Mouse (Mus musculus): ENCODE measurements around the gene Amn1. TPM values are rescaled to one million over a fixed set of nuclear protein-coding genes. Genes with fewer than 3 reads are reported as not detected.
"Not testable (repeated sequence)": the region's sequence is repeated elsewhere in the genome, so short reads cannot be mapped to it uniquely, and the experiment has no call there.

Amn1 gene
- polyA plus RNA-seq, 1 experiment from 2014 or later: 27.1 TPM

GRCm38 (mm10) chr6:149132311-149133077 is 56.0 kb downstream of the Amn1 start:
- Histone ChIP-seq H3K4me3 (ENCODE audit: low read depth, low read length) (no peak overlapping the region), H3K4me2 (ENCODE audit: low read depth, low read length) (no peak overlapping the region), H3K36me3 (ENCODE audit: control insufficient read depth, insufficient read depth, low read length) (no peaks in the 10 kb centered on the region), H3K4me1 (ENCODE audit: control insufficient read depth, insufficient read depth, low read length) (no peaks in the 10 kb centered on the region), H3K9ac (ENCODE audit: low read depth, low read length) (0 out of 2 replicates have a peak overlapping the region, but pooled peaks have one; percentile 11), H3K27ac (replicated peaks; ENCODE audit: low read depth, low read length) (no peak overlapping the region), H3K27me3 (replicated peaks; ENCODE audit: control insufficient read depth, insufficient read depth, low read length) (no peaks in the 10 kb centered on the region), H3K9me3 (ENCODE audit: control insufficient read depth, low read length) (no peaks in the 10 kb centered on the region)
- 29% methylated on average over 5 of the region's 5 CpGs for WGBS
- DNase-seq (ENCODE audit: low spot score): peak; percentile 89
- peak; percentile 69; the same call in 1 of the 2 replicates for ATAC-seq (ENCODE audit: low read depth)

DNA sequence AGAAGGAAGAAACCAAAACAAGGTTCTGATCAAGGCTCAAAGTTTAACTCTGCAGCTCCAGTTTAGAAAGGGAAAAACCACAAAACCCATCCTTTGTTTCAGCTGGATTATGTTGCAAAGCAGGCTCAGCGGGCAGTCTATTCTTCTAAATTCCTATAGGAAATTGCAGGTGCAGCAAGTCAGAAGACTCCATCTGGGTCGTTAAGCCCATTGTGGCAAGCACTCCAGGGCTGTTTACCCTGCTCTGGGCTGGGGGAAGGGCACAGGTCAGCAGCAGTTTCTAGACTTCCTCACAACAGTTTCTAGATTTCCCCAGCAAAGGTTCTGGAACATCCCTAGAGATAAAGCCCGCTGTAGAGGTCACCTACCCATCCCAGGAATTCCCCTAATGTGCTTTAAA is 57.4 kb downstream of the Amn1 start:
- no peak overlapping the region for H3K4me3 ChIP-seq (ENCODE audit: low read depth, low read length)
- no peaks in the 10 kb centered on the region for H3K4me1 ChIP-seq (ENCODE audit: control insufficient read depth, insufficient read depth, low read length)
- WGBS: 20% methylated on average over 3 of the region's 3 CpGs
- no peaks in the 10 kb centered on the region for H3K36me3 ChIP-seq (ENCODE audit: control insufficient read depth, insufficient read depth, low read length)
- DNase-seq (ENCODE audit: low spot score): no peak
- H3K9me3 ChIP-seq (ENCODE audit: control insufficient read depth, low read length): no peaks in the 10 kb centered on the region
- H3K27ac ChIP-seq (replicated peaks; ENCODE audit: low read depth, low read length): no peak overlapping the region
- no peaks in the 10 kb centered on the region for H3K27me3 ChIP-seq (replicated peaks; ENCODE audit: control insufficient read depth, insufficient read depth, low read length)
- no peak overlapping the region for H3K9ac ChIP-seq (ENCODE audit: low read depth, low read length)
- H3K4me2 ChIP-seq (ENCODE audit: low read depth, low read length): no peak overlapping the region
- peak; percentile 64; the same call in 1 of the 2 replicates for ATAC-seq (ENCODE audit: low read depth)

DNA sequence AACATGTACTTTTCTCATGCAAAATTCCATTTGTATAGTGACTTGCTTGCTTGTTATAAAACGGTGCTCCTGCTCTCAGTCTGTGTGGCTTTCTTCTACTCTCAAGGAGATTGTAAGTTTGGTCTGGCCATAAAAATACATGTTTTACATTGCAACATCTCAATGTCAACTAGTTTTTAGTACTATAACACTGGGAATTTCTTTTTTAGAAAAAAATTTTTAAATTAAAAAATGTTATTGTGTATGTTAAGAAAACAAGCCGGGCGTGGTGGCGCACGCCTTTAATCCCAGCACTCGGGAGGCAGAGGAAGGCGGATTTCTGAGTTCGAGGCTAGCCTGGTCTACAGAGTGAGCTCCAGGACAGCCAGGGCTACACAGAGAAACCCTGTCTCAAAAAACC is 58.6 kb downstream of the Amn1 start, which contains the start of gene Gm10203:
Gm10203 (plus strand) TSS at position 301 of the 400 bp plus-strand sequence.
- not testable (repeated sequence) for ATAC-seq (ENCODE audit: low read depth); DNase-seq (ENCODE audit: low spot score); H3K9me3 ChIP-seq (ENCODE audit: control insufficient read depth, low read length); H3K4me3 ChIP-seq (ENCODE audit: low read depth, low read length); H3K27ac ChIP-seq (replicated peaks; ENCODE audit: low read depth, low read length); H3K4me1 ChIP-seq (ENCODE audit: control insufficient read depth, insufficient read depth, low read length); H3K9ac ChIP-seq (ENCODE audit: low read depth, low read length); H3K27me3 ChIP-seq (replicated peaks; ENCODE audit: control insufficient read depth, insufficient read depth, low read length); H3K36me3 ChIP-seq (ENCODE audit: control insufficient read depth, insufficient read depth, low read length); H3K4me2 ChIP-seq (ENCODE audit: low read depth, low read length)
- 81% methylated on average over 8 of the region's 8 CpGs for WGBS

- Histone ChIP-seq H3K9me3 (ENCODE audit: control insufficient read depth, low read length) (no peaks in the 10 kb centered on the region), H3K4me2 (ENCODE audit: low read depth, low read length) (no peak overlapping the region), H3K27me3 (replicated peaks; ENCODE audit: control insufficient read depth, insufficient read depth, low read length) (no peaks in the 10 kb centered on the region), H3K36me3 (ENCODE audit: control insufficient read depth, insufficient read depth, low read length) (no peaks in the 10 kb centered on the region), H3K9ac (ENCODE audit: low read depth, low read length) (no peak overlapping the region), H3K4me1 (ENCODE audit: control insufficient read depth, insufficient read depth, low read length) (no peaks in the 10 kb centered on the region), H3K27ac (replicated peaks; ENCODE audit: low read depth, low read length) (no peak overlapping the region), H3K4me3 (ENCODE audit: low read depth, low read length) (no peak overlapping the region)
- no peak for DNase-seq (ENCODE audit: low spot score)
- WGBS: 71% methylated on average over 4 of the region's 4 CpGs
- no peak for ATAC-seq (ENCODE audit: low read depth)
Observed at GRCm38 (mm10) chr6:149126675-149127074, 61.8 kb downstream of the Amn1 start.

DNA sequence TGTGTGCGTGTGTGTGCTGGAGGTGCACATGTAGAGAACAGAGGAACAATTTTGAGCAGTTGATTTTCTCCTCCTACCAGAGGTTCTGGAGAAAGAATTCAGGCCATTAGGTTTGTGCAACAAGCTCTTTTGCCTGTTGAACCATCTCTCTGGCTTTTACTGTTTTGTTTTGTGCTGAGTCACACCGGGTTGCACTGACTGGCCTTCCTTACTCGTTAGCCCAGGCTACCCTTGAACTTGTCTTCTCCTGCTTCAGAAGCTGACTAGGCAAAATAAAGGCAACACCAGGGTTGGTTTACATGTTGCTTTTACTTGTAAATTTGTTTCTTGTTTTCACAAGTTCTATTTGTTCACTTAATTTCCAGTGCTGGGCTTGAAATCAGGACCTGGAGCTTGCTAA is 65.5 kb downstream of the Amn1 start:
- Histone ChIP-seq H3K9me3 (ENCODE audit: control insufficient read depth, low read length) (no peaks in the 10 kb centered on the region), H3K4me1 (ENCODE audit: control insufficient read depth, insufficient read depth, low read length) (no peaks in the 10 kb centered on the region), H3K36me3 (ENCODE audit: control insufficient read depth, insufficient read depth, low read length) (no peaks in the 10 kb centered on the region), H3K27me3 (replicated peaks; ENCODE audit: control insufficient read depth, insufficient read depth, low read length) (no peaks in the 10 kb centered on the region), H3K27ac (replicated peaks; ENCODE audit: low read depth, low read length) (no peak overlapping the region), H3K9ac (ENCODE audit: low read depth, low read length) (no peak overlapping the region), H3K4me2 (ENCODE audit: low read depth, low read length) (no peak overlapping the region), H3K4me3 (ENCODE audit: low read depth, low read length) (no peak overlapping the region)
- ATAC-seq (ENCODE audit: low read depth): no peak
- 87% methylated on average over 3 of the region's 3 CpGs for WGBS
- no peak for DNase-seq (ENCODE audit: low spot score)

GRCm38 (mm10) chr6:149119853-149120252 is 68.7 kb downstream of the Amn1 start:
- no peak overlapping the region for H3K27ac ChIP-seq (replicated peaks; ENCODE audit: low read depth, low read length)
- no peaks in the 10 kb centered on the region for H3K27me3 ChIP-seq (replicated peaks; ENCODE audit: control insufficient read depth, insufficient read depth, low read length)
- ATAC-seq (ENCODE audit: low read depth): peak; percentile 62
- H3K36me3 ChIP-seq (ENCODE audit: control insufficient read depth, insufficient read depth, low read length): no peaks in the 10 kb centered on the region
- no peaks in the 10 kb centered on the region for H3K4me1 ChIP-seq (ENCODE audit: control insufficient read depth, insufficient read depth, low read length)
- 34% methylated on average over 2 of the region's 2 CpGs for WGBS
- H3K9me3 ChIP-seq (ENCODE audit: control insufficient read depth, low read length): no peaks in the 10 kb centered on the region
- H3K9ac ChIP-seq (ENCODE audit: low read depth, low read length): no peak overlapping the region
- no peak overlapping the region for H3K4me3 ChIP-seq (ENCODE audit: low read depth, low read length)
- peak; percentile 76 for DNase-seq (ENCODE audit: low spot score)
- H3K4me2 ChIP-seq (ENCODE audit: low read depth, low read length): no peak overlapping the region

- 54% methylated on average over 2 of the region's 2 CpGs for WGBS
- ATAC-seq (ENCODE audit: low read depth): no peak
- DNase-seq (ENCODE audit: low spot score): no peak
Observed at GRCm38 (mm10) chr6:149118935-149119334, 69.6 kb downstream of the Amn1 start.

GRCm38 (mm10) chr6:149116992-149117391 is 71.5 kb downstream of the Amn1 start:
- Histone ChIP-seq H3K27me3 (replicated peaks; ENCODE audit: control insufficient read depth, insufficient read depth, low read length) (no peaks in the 10 kb centered on the region), H3K36me3 (ENCODE audit: control insufficient read depth, insufficient read depth, low read length) (no peaks in the 10 kb centered on the region), H3K4me3 (ENCODE audit: low read depth, low read length) (no peak overlapping the region), H3K9me3 (ENCODE audit: control insufficient read depth, low read length) (no peaks in the 10 kb centered on the region), H3K27ac (replicated peaks; ENCODE audit: low read depth, low read length) (no peak overlapping the region), H3K4me2 (ENCODE audit: low read depth, low read length) (no peak overlapping the region), H3K4me1 (ENCODE audit: control insufficient read depth, insufficient read depth, low read length) (no peaks in the 10 kb centered on the region), H3K9ac (ENCODE audit: low read depth, low read length) (no peak overlapping the region)
- DNase-seq (ENCODE audit: low spot score) (no peak), ATAC-seq (ENCODE audit: low read depth) (no peak)

More at GRCm38 (mm10) chr6:149118935-149119334, 69.6 kb downstream of the Amn1 start:
- no peak overlapping the region for H3K4me3 ChIP-seq (ENCODE audit: low read depth, low read length)
- H3K36me3 ChIP-seq (ENCODE audit: control insufficient read depth, insufficient read depth, low read length): no peaks in the 10 kb centered on the region
- H3K4me2 ChIP-seq (ENCODE audit: low read depth, low read length): no peak overlapping the region
- no peaks in the 10 kb centered on the region for H3K4me1 ChIP-seq (ENCODE audit: control insufficient read depth, insufficient read depth, low read length)
- H3K27ac ChIP-seq (replicated peaks; ENCODE audit: low read depth, low read length): no peak overlapping the region
- H3K27me3 ChIP-seq (replicated peaks; ENCODE audit: control insufficient read depth, insufficient read depth, low read length): no peaks in the 10 kb centered on the region
- H3K9me3 ChIP-seq (ENCODE audit: control insufficient read depth, low read length): no peaks in the 10 kb centered on the region
- H3K9ac ChIP-seq (ENCODE audit: low read depth, low read length): no peak overlapping the region

DNA sequence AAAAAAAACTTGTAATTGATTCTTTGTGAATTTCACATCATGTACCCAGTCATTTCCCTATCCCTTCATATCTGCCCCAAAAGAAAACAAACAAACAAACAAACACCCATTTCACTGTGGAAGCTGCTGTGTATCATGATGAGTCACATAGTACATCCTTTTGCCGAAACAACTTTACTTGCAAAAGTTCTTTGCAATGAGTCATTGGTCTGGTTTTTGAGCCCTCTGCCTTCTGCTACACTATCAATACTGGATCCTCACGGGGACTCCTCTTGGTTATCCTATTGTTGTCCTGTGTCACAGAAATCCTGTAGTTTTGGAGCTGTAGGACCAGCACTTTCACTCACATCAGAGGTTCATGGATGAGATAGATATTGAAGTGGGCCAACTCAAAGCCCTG is 79.6 kb downstream of the Amn1 start:
- no peak overlapping the region for H3K4me3 ChIP-seq (ENCODE audit: low read depth, low read length)

More for the DNA sequence above, 79.6 kb downstream of the Amn1 start:
- ATAC-seq (ENCODE audit: low read depth) (no peak), DNase-seq (ENCODE audit: low spot score) (no peak)
- WGBS: 80% methylated on average over 2 of the region's 2 CpGs
- Histone ChIP-seq H3K36me3 (ENCODE audit: control insufficient read depth, insufficient read depth, low read length) (no peaks in the 10 kb centered on the region), H3K4me1 (ENCODE audit: control insufficient read depth, insufficient read depth, low read length) (no peaks in the 10 kb centered on the region), H3K27me3 (replicated peaks; ENCODE audit: control insufficient read depth, insufficient read depth, low read length) (no peaks in the 10 kb centered on the region), H3K9me3 (ENCODE audit: control insufficient read depth, low read length) (no peaks in the 10 kb centered on the region), H3K4me2 (ENCODE audit: low read depth, low read length) (no peak overlapping the region), H3K27ac (replicated peaks; ENCODE audit: low read depth, low read length) (no peak overlapping the region), H3K9ac (ENCODE audit: low read depth, low read length) (no peak overlapping the region)

All from embryonic facial prominence, embryonic 14.5 days (tissue).